Mouse (Mus musculus) liver, adult 2 months (tissue): ENCODE measurements at regions not wholly inside any gene's neighbourhood (a gene's known extent, or its start where the extent isn't known, plus 50 kb on each side); places are given as distances from the start of the nearest gene placed in this dataset.

ENCODE experiments used
- CTCF ChIP-seq: fragments of 200-500 bp; IDR thresholded peaks from 2 replicates; pipeline ENCODE4 v1.5.1; 2011; ENCODE audit warnings: low read depth, low read length, control low read depth
- POLR2A ChIP-seq: fragments of 200-500 bp; IDR thresholded peaks from 2 replicates; pipeline ENCODE4 v1.6.1; 2011; ENCODE audit warnings: low read length, control low read depth; ENCODE audit not compliant: insufficient read depth; ENCODE audit errors: extremely low read depth

GRCm38 (mm10) chr14:54121973-54122372 is 131.9 kb downstream of the Dad1 start:
- TF ChIP-seq POLR2A, result no peak
- TF ChIP-seq CTCF, result no peak
